Mouse (Mus musculus) liver, adult (tissue): ENCODE data around the gene Lbhd1.

Experiments used
- GATA4 ChIP-seq: IDR thresholded peaks from 2 replicates; pipeline ENCODE4 v1.6.1; 2014; ENCODE audit warnings: mild to moderate bottlenecking, low read length; ENCODE audit not compliant: insufficient replicate concordance

The Lbhd1 gene

GRCm38 (mm10) chr19:8857689-8858088 lies 25.8 kb upstream of the Lbhd1 start:
- no peak for TF ChIP-seq GATA4

- no peak for TF ChIP-seq GATA4
Observed at GRCm38 (mm10) chr19:8859018-8859417, 24.5 kb upstream of the Lbhd1 start.

GRCm38 (mm10) chr19:8864265-8864664 lies 19.3 kb upstream of the Lbhd1 start:
- TF ChIP-seq GATA4 = no peak

- no peak for TF ChIP-seq GATA4
Observed at GRCm38 (mm10) chr19:8870838-8871237, 12.7 kb upstream of the Lbhd1 start.

GRCm38 (mm10) chr19:8871267-8872186 lies 12.0 kb upstream of the Lbhd1 start, which contains the start of gene Ubxn1:
TSS of gene Ubxn1 (plus strand) at chr19:8871496.
- TF ChIP-seq GATA4 = peak; percentile 16; the same call in 1 of the 2 replicates

DNA sequence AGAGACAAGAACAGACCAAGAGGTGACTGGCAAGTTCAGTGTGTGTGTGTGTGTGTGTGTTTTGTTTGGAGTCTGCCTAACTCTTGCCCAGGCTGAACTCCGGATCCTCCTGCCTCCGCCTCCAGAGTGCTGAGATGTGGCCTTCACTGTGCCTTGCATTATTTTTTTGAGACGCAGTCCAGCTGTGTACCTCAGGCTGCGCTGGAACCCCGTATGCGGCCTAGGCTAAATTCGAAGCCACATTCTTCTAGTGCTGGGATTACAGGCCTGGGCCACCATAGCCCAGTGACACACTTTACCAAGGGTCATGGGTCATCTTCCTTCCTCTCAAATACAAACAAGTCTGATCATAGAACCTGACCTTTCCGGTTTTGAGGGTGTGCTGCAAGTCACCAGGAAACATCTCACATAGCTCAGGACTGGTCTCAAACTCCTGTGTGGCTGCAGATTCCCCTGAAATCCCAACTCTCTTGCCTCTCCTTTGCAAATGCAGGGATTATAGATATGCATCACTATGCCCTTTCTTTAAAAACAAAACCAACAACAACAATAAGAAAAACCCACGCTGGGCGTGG lies 11.2 kb upstream of the Lbhd1 start:
- no peak for TF ChIP-seq GATA4

GRCm38 (mm10) chr19:8875031-8875430 lies 8.5 kb upstream of the Lbhd1 start:
- no peak for TF ChIP-seq GATA4

DNA sequence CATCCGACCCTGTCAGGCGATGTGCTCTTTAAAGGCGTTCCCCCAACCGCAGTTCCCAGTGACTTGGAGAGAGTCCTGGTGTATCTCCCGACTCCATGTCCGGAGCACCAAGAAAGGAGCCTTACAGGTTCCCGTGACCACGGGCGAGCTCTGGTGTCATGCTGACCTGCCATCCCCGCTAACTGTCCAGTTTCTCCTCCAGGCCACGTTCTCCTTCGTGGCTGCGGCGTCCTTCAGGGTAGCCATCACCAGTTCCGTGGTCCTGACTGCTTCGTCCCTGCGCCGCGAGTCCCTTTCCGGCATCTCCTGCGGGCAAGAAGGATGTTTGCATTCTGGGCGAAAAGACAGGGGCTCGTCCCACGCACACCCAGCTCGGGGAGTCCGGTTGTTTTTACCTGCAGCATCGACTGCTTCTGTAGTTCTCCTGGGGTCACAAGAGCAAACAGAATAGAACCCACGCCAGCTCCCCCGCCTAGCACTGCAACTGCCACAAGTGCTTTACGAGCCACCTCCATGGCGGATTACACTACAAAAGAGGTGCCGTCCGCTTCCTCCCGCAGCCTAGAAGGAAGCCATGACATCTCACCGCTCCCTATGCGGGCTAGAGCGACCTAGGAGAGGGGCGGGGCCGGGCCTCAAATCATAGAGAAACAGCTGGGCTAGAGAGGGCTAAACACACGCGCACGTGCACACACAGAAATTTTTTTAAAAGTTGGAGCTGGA lies 3.1 kb upstream of the Lbhd1 start, which contains the start of gene Uqcc3:
Gene Uqcc3, minus strand, starts transcription at position 613 of the 723 bp plus-strand sequence.
- TF ChIP-seq GATA4 = no peak

GRCm38 (mm10) chr19:8881034-8881392 lies 2.5 kb upstream of the Lbhd1 start:
- TF ChIP-seq GATA4 = no peak

- no peak for TF ChIP-seq GATA4
Observed at GRCm38 (mm10) chr19:8886916-8887584, 3.5 kb downstream of the Lbhd1 start.

DNA sequence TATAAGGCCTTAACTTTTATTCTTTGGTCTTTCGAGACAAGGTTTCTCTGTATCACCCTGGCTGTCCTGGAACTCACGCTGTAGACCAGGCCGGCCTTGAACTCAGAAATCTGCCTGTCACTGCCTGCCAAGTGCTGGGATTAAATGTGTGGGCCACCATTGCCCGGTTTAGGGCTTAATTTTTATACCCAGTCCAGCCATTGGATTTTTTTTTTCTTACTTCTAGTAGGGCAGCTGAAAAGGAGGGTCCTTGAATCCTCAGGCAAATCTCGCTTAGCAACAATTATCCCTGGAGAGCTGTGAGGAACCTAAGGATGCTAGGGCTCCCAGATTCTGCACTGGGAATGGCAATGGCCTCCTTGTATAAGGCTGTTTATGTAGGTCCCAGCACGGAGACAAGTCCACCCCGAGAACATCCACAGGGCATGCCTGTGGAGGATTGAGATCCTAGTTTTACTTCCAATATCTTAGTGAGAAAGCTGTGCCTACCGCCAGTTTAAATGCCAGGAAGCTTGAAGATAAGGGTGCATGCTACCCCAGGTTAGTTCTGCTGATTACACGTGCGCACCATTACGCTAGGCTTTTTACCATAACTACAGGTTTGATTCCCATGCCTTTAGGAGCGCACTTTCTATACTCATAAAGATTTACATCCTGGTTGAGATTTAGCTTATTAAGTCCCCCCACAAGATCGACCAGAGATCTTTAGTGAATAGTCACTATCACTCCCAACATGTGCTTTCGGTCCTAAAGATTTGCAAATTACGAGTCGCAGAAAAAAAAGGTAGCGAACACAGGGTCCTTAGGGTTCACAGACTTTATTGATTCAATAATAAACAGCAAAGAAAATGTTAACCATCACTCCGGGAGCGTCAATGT lies 4.3 kb downstream of the Lbhd1 start:
- TF ChIP-seq GATA4 = no peak

GRCm38 (mm10) chr19:8888511-8889385 lies 5.2 kb downstream of the Lbhd1 start, which contains the start of the genes 1810009A15Rik and Gm49416:
TSS of gene 1810009A15Rik (plus strand) at chr19:8888853.
TSS of gene Gm49416 (plus strand) at chr19:8888926.
- TF ChIP-seq GATA4 = no peak; the same call in 1 of the 2 replicates
